Mouse (Mus musculus): ENCODE measurements around the gene Gm867. TPM values are rescaled to one million over a fixed set of nuclear protein-coding genes. Genes with fewer than 3 reads are reported as not detected.

The Gm867 gene
- polyA plus RNA-seq, 1 experiment from 2014 or later: 0.39 TPM

DNA sequence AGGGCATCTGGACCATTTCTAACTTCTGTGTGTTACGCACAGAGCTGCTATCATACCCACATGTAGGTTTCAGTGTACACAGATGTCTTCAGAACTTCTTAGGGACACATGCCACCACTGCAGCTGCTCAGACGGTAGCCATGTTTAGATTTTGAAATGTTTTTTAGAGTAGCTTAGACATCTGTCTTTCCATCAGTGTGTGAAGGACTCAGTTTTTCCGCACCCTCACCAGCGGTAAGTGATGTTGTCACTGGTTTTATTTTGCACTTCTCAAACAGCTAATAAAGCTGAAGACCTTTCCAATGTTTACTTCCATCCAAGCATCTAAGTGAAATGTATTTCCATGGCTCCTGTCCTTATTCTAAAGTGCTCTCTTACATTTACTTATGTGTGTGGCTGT, 33.6 kb downstream of the Gm867 start:
- Histone ChIP-seq H3K27me3 (ENCODE audit: insufficient read depth, low read length) (no peaks in the 10 kb centered on the region), H3K9me3 (replicated peaks; ENCODE audit: low read length) (no peaks in the 10 kb centered on the region), H3K4me2 (ENCODE audit: low read length) (no peak overlapping the region), H3K9ac (ENCODE audit: low read depth, low read length) (no peak overlapping the region), H3K36me3 (ENCODE audit: insufficient read depth, low read length) (peaks cover 76% of the 10 kb centered on the region), H3K27ac (no peak overlapping the region), H3K4me3 (replicated peaks; ENCODE audit: low read depth, low read length) (no peak overlapping the region), H3K4me1 (replicated peaks; ENCODE audit: insufficient read depth, low read length) (no peaks in the 10 kb centered on the region)
- no peak for ATAC-seq (replicated peaks; ENCODE audit: low FRiP score, low read depth)
- TF ChIP-seq CTCF (IDR thresholded peaks at IDR 0.05; ENCODE audit: low read depth): no peak
- no peak for DNase-seq (ENCODE audit: low spot score)
- 95% methylated on average over 4 of the region's 4 CpGs for WGBS

DNA sequence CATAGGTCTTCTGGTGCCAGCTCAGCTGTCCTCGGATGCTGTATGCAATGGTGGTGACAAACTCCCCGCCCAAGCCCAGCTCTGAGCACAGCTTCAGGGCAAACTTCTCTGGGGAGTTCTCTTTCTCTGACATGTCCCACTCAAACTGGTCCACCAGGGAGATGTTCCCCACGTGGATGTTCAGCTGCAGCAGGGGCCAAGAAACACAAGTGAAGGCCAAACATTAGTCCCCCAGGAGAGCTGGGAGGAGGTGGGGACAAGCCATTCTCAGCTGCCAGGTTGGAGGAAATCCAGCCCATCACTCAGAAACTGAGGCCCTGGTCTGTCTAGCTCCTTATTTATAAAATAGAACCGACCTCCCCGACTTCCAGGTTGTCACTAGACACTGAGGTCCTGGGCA, 36.1 kb downstream of the Gm867 start:
- H3K27me3 ChIP-seq (ENCODE audit: insufficient read depth, low read length): no peaks in the 10 kb centered on the region
- H3K4me1 ChIP-seq (replicated peaks; ENCODE audit: insufficient read depth, low read length): no peaks in the 10 kb centered on the region
- H3K9me3 ChIP-seq (replicated peaks; ENCODE audit: low read length): no peaks in the 10 kb centered on the region
- WGBS: 87% methylated on average over 5 of the region's 5 CpGs
- TF ChIP-seq CTCF (IDR thresholded peaks at IDR 0.05; ENCODE audit: low read depth): no peak
- H3K9ac ChIP-seq (ENCODE audit: low read depth, low read length): no peak overlapping the region
- no peak overlapping the region for H3K27ac ChIP-seq
- no peak overlapping the region for H3K4me2 ChIP-seq (ENCODE audit: low read length)
- H3K4me3 ChIP-seq (replicated peaks; ENCODE audit: low read depth, low read length): no peak overlapping the region
- ATAC-seq (replicated peaks; ENCODE audit: low FRiP score, low read depth) (no peak), DNase-seq (ENCODE audit: low spot score) (no peak)
- peaks cover 69% of the 10 kb centered on the region for H3K36me3 ChIP-seq (ENCODE audit: insufficient read depth, low read length)

DNA sequence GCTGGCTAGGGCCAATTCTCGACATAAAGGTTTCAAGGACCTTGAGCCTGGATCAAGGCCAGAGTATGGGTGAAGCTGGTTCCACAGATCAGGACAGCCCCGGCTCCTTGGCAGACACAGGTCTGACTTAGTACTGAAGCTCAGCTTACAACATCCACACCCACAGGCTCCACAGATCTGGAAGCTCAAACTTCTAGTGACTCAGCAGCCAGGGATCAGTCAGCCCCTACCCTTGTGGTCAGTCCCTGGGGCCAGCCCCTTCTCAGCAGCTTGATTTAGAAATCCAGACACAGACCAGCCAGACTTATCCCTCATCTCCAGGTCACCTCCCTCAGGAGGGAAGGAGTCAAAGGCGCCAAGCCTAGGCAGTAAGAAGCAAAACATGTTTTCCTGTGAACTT, 41.6 kb downstream of the Gm867 start:
- DNase-seq (ENCODE audit: low spot score) (no peak), ATAC-seq (replicated peaks; ENCODE audit: low FRiP score, low read depth) (no peak)
- no peaks in the 10 kb centered on the region for H3K27me3 ChIP-seq (ENCODE audit: insufficient read depth, low read length)
- H3K36me3 ChIP-seq (ENCODE audit: insufficient read depth, low read length): peaks cover 54% of the 10 kb centered on the region
- no peak for TF ChIP-seq CTCF (IDR thresholded peaks at IDR 0.05; ENCODE audit: low read depth)
- no peak overlapping the region for H3K27ac ChIP-seq
- no peak overlapping the region for H3K4me3 ChIP-seq (replicated peaks; ENCODE audit: low read depth, low read length)
- 71% methylated on average over 3 of the region's 3 CpGs for WGBS
- no peaks in the 10 kb centered on the region for H3K4me1 ChIP-seq (replicated peaks; ENCODE audit: insufficient read depth, low read length)
- no peak overlapping the region for H3K9ac ChIP-seq (ENCODE audit: low read depth, low read length)
- no peak overlapping the region for H3K4me2 ChIP-seq (ENCODE audit: low read length)
- H3K9me3 ChIP-seq (replicated peaks; ENCODE audit: low read length): no peaks in the 10 kb centered on the region

DNA sequence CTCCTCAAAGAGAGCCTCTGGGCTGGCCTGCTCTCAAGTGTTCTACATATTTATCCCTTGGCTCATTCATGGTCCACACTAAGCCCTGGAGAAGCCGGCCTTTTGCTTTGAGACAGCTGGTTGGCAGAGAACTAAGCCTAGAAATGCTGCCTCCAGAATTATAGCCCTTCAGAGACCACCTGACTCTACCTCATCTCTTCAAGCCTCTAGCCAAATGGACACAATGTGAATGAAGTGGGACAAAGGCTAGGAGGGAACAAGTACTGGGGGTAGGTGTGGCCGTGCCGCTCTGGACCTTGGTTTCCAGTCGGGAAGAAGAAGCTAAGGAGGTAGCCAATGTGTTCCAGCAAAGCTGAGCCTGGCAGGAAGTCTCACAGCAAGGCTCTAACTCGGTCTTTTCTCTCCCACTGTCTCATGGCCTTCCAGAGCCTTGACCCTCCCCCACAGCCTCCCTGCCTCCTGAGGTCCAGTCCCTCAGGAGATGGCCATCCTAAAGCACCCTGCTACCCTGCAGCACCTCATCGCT, 42.4 kb downstream of the Gm867 start:
- peaks cover 47% of the 10 kb centered on the region for H3K36me3 ChIP-seq (ENCODE audit: insufficient read depth, low read length)
- no peak overlapping the region for H3K4me2 ChIP-seq (ENCODE audit: low read length)
- WGBS: 73% methylated on average over 6 of the region's 6 CpGs
- H3K9ac ChIP-seq (ENCODE audit: low read depth, low read length): no peak overlapping the region
- H3K4me1 ChIP-seq (replicated peaks; ENCODE audit: insufficient read depth, low read length): peaks cover 7% of the 10 kb centered on the region
- H3K9me3 ChIP-seq (replicated peaks; ENCODE audit: low read length): no peaks in the 10 kb centered on the region
- H3K4me3 ChIP-seq (replicated peaks; ENCODE audit: low read depth, low read length): no peak overlapping the region
- H3K27me3 ChIP-seq (ENCODE audit: insufficient read depth, low read length): no peaks in the 10 kb centered on the region
- ATAC-seq (replicated peaks; ENCODE audit: low FRiP score, low read depth) (no peak), DNase-seq (ENCODE audit: low spot score) (no peak)
- no peak for TF ChIP-seq CTCF (IDR thresholded peaks at IDR 0.05; ENCODE audit: low read depth)
- no peak overlapping the region for H3K27ac ChIP-seq

GRCm38 (mm10) chr10:75897373-75897772, 43.1 kb downstream of the Gm867 start:
- Histone ChIP-seq H3K36me3 (ENCODE audit: insufficient read depth, low read length) (peaks cover 40% of the 10 kb centered on the region), H3K9me3 (replicated peaks; ENCODE audit: low read length) (no peaks in the 10 kb centered on the region), H3K27ac (no peak overlapping the region), H3K4me1 (replicated peaks; ENCODE audit: insufficient read depth, low read length) (peaks cover 7% of the 10 kb centered on the region), H3K27me3 (ENCODE audit: insufficient read depth, low read length) (no peaks in the 10 kb centered on the region), H3K9ac (ENCODE audit: low read depth, low read length) (no peak overlapping the region), H3K4me2 (ENCODE audit: low read length) (no peak overlapping the region), H3K4me3 (replicated peaks; ENCODE audit: low read depth, low read length) (no peak overlapping the region)
- 36% methylated on average over 6 of the region's 6 CpGs for WGBS
- TF ChIP-seq CTCF (IDR thresholded peaks at IDR 0.05; ENCODE audit: low read depth): peak; percentile 92
- ATAC-seq (replicated peaks; ENCODE audit: low FRiP score, low read depth) (no peak), DNase-seq (ENCODE audit: low spot score) (peak; percentile 81)

DNA sequence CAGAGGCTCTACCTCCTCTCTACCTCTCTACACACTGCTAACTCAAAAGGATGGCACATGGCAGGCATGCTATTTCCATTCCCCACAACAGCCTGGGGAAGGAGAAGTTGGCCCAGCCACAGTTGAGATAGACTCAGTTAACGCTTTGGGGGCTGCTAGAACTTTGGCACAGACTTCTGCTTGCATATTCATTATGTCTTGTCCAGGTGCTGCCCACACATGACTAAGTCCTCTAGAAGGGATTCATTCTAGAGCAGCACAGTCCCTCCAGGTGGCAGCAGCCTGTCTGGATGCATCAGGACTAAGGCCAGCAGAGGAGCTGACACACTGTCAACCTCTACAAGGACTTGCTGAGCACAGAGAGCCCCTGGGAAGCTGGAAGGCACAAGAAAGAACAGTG, 44.3 kb downstream of the Gm867 start:
- WGBS: 92% methylated on average over 1 of the region's 1 CpGs
- Histone ChIP-seq H3K4me3 (replicated peaks; ENCODE audit: low read depth, low read length) (no peak overlapping the region), H3K27me3 (ENCODE audit: insufficient read depth, low read length) (no peaks in the 10 kb centered on the region), H3K4me1 (replicated peaks; ENCODE audit: insufficient read depth, low read length) (peaks cover 7% of the 10 kb centered on the region), H3K9ac (ENCODE audit: low read depth, low read length) (no peak overlapping the region), H3K4me2 (ENCODE audit: low read length) (no peak overlapping the region), H3K36me3 (ENCODE audit: insufficient read depth, low read length) (peaks cover 33% of the 10 kb centered on the region), H3K27ac (no peak overlapping the region), H3K9me3 (replicated peaks; ENCODE audit: low read length) (no peaks in the 10 kb centered on the region)
- no peak for TF ChIP-seq CTCF (IDR thresholded peaks at IDR 0.05; ENCODE audit: low read depth)
- DNase-seq (ENCODE audit: low spot score) (no peak), ATAC-seq (replicated peaks; ENCODE audit: low FRiP score, low read depth) (no peak)

DNA sequence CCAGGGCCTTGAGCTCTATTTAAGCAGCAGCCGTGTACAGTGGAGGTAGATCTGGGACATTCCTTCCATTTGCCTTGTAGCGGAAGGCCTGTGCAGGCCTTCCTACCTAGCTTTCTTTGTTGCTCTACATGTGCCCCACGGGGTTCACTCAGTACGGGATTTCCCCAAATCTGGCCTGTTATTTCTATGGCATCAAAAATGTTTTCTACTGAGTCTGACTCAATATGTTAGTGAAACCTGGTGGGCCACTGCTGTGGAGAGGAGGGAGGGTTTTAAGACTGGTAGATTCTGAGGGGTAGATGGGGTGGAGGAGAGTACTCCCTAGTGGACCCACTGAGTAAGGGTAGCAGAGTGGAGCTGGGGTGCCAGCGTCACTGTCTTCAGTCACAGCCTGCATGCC, 44.7 kb downstream of the Gm867 start:
- H3K9me3 ChIP-seq (replicated peaks; ENCODE audit: low read length): no peaks in the 10 kb centered on the region
- H3K27me3 ChIP-seq (ENCODE audit: insufficient read depth, low read length): no peaks in the 10 kb centered on the region
- H3K4me2 ChIP-seq (ENCODE audit: low read length): no peak overlapping the region
- no peak overlapping the region for H3K27ac ChIP-seq
- no peak for TF ChIP-seq CTCF (IDR thresholded peaks at IDR 0.05; ENCODE audit: low read depth)
- no peak overlapping the region for H3K9ac ChIP-seq (ENCODE audit: low read depth, low read length)
- ATAC-seq (replicated peaks; ENCODE audit: low FRiP score, low read depth): no peak
- no peak overlapping the region for H3K4me3 ChIP-seq (replicated peaks; ENCODE audit: low read depth, low read length)
- peaks cover 7% of the 10 kb centered on the region for H3K4me1 ChIP-seq (replicated peaks; ENCODE audit: insufficient read depth, low read length)
- WGBS: 91% methylated on average over 5 of the region's 5 CpGs
- DNase-seq (ENCODE audit: low spot score): no peak
- peaks cover 33% of the 10 kb centered on the region for H3K36me3 ChIP-seq (ENCODE audit: insufficient read depth, low read length)
